Mouse (Mus musculus) stomach, postnatal 0 days (tissue): ENCODE results near the gene Gm49337. TPM values are rescaled to one million over a fixed set of nuclear protein-coding genes. Genes with fewer than 3 reads are reported as not detected.
A peak's percentile ranks its signal among the peaks of the same experiment; 100 is the strongest.

ENCODE experiments used
- ATAC-seq: fragments of 200-750 bp; cut with Nextera tagmentation; 2 replicates; pipeline ENCODE4 v1.8.0; 2017; ENCODE audit not compliant: low FRiP score, low TSS enrichment
- DNase-seq: peaks from one replicate; pipeline ENCODE4 v3.0.0-alpha.2; 2016; ENCODE audit warnings: low spot score
- H3K27ac ChIP-seq: fragments of 300-500 bp; sonication (generic); replicated peaks from 2 replicates; pipeline ENCODE4 v1.5.1; 2014; ENCODE audit warnings: mild to moderate bottlenecking, control low read depth
- H3K27me3 ChIP-seq: fragments of 300-500 bp; sonication (generic); 2 replicates; pipeline ENCODE4 v1.6.1; 2014; ENCODE audit warnings: low read length; ENCODE audit not compliant: control insufficient read depth, insufficient read depth
- H3K36me3 ChIP-seq: fragments of 300-500 bp; sonication (generic); 2 replicates; pipeline ENCODE4 v1.6.1; 2014; ENCODE audit warnings: low read length, mixed read lengths; ENCODE audit not compliant: control insufficient read depth, insufficient read depth
- H3K4me1 ChIP-seq: fragments of 300-500 bp; sonication (generic); replicated peaks from 2 replicates; pipeline ENCODE4 v1.6.1; 2014; ENCODE audit warnings: antibody characterized with exemption; ENCODE audit not compliant: control insufficient read depth, insufficient read depth
- H3K4me2 ChIP-seq: fragments of 300-500 bp; sonication (generic); replicated peaks from 2 replicates; pipeline ENCODE4 v1.6.1; 2014; ENCODE audit warnings: low read depth, mild to moderate bottlenecking, control low read depth, moderate library complexity
- H3K4me3 ChIP-seq: fragments of 300-500 bp; sonication (generic); 2 replicates; pipeline ENCODE4 v1.5.1; 2014; ENCODE audit warnings: low read depth, low read length, control low read depth
- H3K9ac ChIP-seq: fragments of 300-500 bp; sonication (generic); 2 replicates; pipeline ENCODE4 v1.6.1; 2014; ENCODE audit warnings: mild to moderate bottlenecking, low read length, control low read depth, mixed read lengths
- H3K9me3 ChIP-seq: fragments of 300-500 bp; sonication (generic); 2 replicates; pipeline ENCODE4 v1.6.1; 2016; ENCODE audit warnings: low read length; ENCODE audit not compliant: control insufficient read depth
- CTCF ChIP-seq: IDR thresholded peaks from 2 replicates; pipeline ENCODE4 v1.5.1; 2016; ENCODE audit warnings: antibody characterized with exemption, low read depth, mild to moderate bottlenecking, moderate library complexity
- EP300 ChIP-seq: optimal IDR thresholded peaks from 2 replicates; pipeline ENCODE3; 2016; ENCODE audit warnings: antibody characterized with exemption
- WGBS: fragments of 180-500 bp; shearing (Covaris S2); extraction: QIAGEN DNeasy Blood & Tissue Kit; methylation state at CpG from one replicate; pipeline ENCODE4 v1.1.7; 2014; 5-methylcytosine and 5-hydroxymethylcytosine counted together
- polyA plus RNA-seq: library from polyadenylated mRNA; unstranded; fragments of >200 nt; fragmentation: Nextera tagmentation; extraction: Ambion mirVana; gene quantifications from 2 replicates; pipeline ENCODE4 v1.2.1, GENCODE M21; 2015

Gene Gm49337
- polyA plus RNA-seq, 1 experiment from 2014 or later = not detected

- WGBS = 36% methylated on average over 8 of the region's 8 CpGs
- DNase-seq = peak; percentile 63
- Histone ChIP-seq H3K9ac (peak overlapping the region; percentile 2; the same call in 1 of the 2 replicates), H3K9me3 (no peaks in the 10 kb centered on the region), H3K27me3 (no peaks in the 10 kb centered on the region), H3K4me1 (no peaks in the 10 kb centered on the region), H3K36me3 (0 out of 2 replicates have a peak, but pooled peaks cover under 1% of the 10 kb centered on the region), H3K4me2 (peak overlapping the region; percentile 34; the same call in 1 of the 2 replicates), H3K27ac (peak overlapping the region; percentile 84), H3K4me3 (peak overlapping the region; percentile 27; the same call in 1 of the 2 replicates)
- peak; percentile 57 for ATAC-seq
- TF ChIP-seq EP300 (no peak), CTCF (no peak)
Observed at GRCm38 (mm10) chr4:116165708-116166407, 7.3 kb upstream of the Gm49337 start.

GRCm38 (mm10) chr4:116167404-116167803, 5.8 kb upstream of the Gm49337 start, which contains the start of gene Tspan1:
Tspan1 (minus strand) TSS chr4:116167601.
- Histone ChIP-seq H3K4me1 (no peaks in the 10 kb centered on the region), H3K36me3 (no peaks in the 10 kb centered on the region), H3K9me3 (no peaks in the 10 kb centered on the region), H3K4me3 (peak within 1 kb of the TSS; percentile 27), H3K9ac (peak within 1 kb of the TSS; percentile 43; the same call in 1 of the 2 replicates), H3K27me3 (no peaks in the 10 kb centered on the region), H3K4me2 (peak within 1 kb of the TSS; percentile 42), H3K27ac (peak within 1 kb of the TSS; percentile 84)
- ATAC-seq (peak; percentile 65), DNase-seq (peak; percentile 91)
- 17% methylated on average over 7 of the region's 7 CpGs for WGBS
- no peak for TF ChIP-seq EP300
- TF ChIP-seq CTCF = peak; percentile 77

GRCm38 (mm10) chr4:116168617-116169352, 4.4 kb upstream of the Gm49337 start:
- H3K27ac ChIP-seq = no peak overlapping the region
- H3K9me3 ChIP-seq = no peaks in the 10 kb centered on the region
- H3K9ac ChIP-seq = no peak overlapping the region
- H3K4me3 ChIP-seq = no peak overlapping the region
- WGBS = 78% methylated on average over 7 of the region's 8 CpGs
- no peaks in the 10 kb centered on the region for H3K27me3 ChIP-seq
- TF ChIP-seq EP300 (no peak), CTCF (peak; percentile 82)
- H3K4me1 ChIP-seq = no peaks in the 10 kb centered on the region
- ATAC-seq (peak; percentile 23; the same call in 1 of the 2 replicates), DNase-seq (peak; percentile 79)
- no peak overlapping the region for H3K4me2 ChIP-seq
- H3K36me3 ChIP-seq = no peaks in the 10 kb centered on the region

GRCm38 (mm10) chr4:116169353-116169672, 3.9 kb upstream of the Gm49337 start:
- ATAC-seq = no peak
- H3K9ac ChIP-seq = no peak overlapping the region
- H3K9me3 ChIP-seq = no peaks in the 10 kb centered on the region
- DNase-seq = no peak
- 61% methylated on average over 3 of the region's 3 CpGs for WGBS
- H3K27me3 ChIP-seq = no peaks in the 10 kb centered on the region
- H3K36me3 ChIP-seq = no peaks in the 10 kb centered on the region
- H3K4me3 ChIP-seq = no peak overlapping the region
- no peaks in the 10 kb centered on the region for H3K4me1 ChIP-seq
- no peak overlapping the region for H3K4me2 ChIP-seq
- H3K27ac ChIP-seq = no peak overlapping the region
- TF ChIP-seq EP300 (no peak), CTCF (no peak)

GRCm38 (mm10) chr4:116173752-116174151, 568 bp downstream of the Gm49337 start:
- WGBS = 85% methylated on average over 4 of the region's 4 CpGs
- no peak for TF ChIP-seq EP300
- no peak for TF ChIP-seq CTCF
- Histone ChIP-seq H3K4me1 (peaks cover 15% of the 10 kb centered on the region), H3K9ac (no peak overlapping the region), H3K27ac (no peak overlapping the region), H3K4me3 (no peak overlapping the region), H3K9me3 (no peaks in the 10 kb centered on the region), H3K4me2 (no peak overlapping the region), H3K36me3 (no peaks in the 10 kb centered on the region), H3K27me3 (no peaks in the 10 kb centered on the region)
- DNase-seq (no peak), ATAC-seq (no peak)
